Comparison of ENCODE assay signal across 8 mouse cellular contexts in genomic region chr4:133251214-133251613, GRCm38 (mm10). TPM values are rescaled to one million over a fixed set of nuclear protein-coding genes. Genes with fewer than 3 reads are reported as not detected.
DNase-seq lines count a peak whose midpoint lies in the region; ATAC-seq and TF ChIP-seq lines count a peak whose summit lies in the region.

No protein-coding gene starts in this region.

- peak overlapping the region; percentile 36 for H3K4me3 ChIP-seq in kidney, embryonic 14.5 days (ENCODE audit: low read length)
- H3K4me3 ChIP-seq in forebrain, embryonic 16.5 days (replicated peaks; ENCODE audit: low read length), result peak overlapping the region; percentile 38
- peak overlapping the region; percentile 44 for H3K4me3 ChIP-seq in limb, embryonic 12.5 days (replicated peaks)
- peak overlapping the region; percentile 25 for H3K4me3 ChIP-seq in stomach, embryonic 14.5 days (ENCODE audit: low read depth, low read length)
- H3K4me3 ChIP-seq in lung, adult 2 months (replicated peaks; ENCODE audit: extremely low read depth, low read depth, low read length), result no peak overlapping the region

- no peak for TF ChIP-seq POLR2A in lung, adult 2 months (IDR thresholded peaks at IDR 0.05; ENCODE audit: borderline replicate concordance, extremely low read depth, low read depth, low read length)

- H3K9ac ChIP-seq in kidney, embryonic 14.5 days (ENCODE audit: low read depth, low read length), result 0 out of 2 replicates have a peak overlapping the region, but pooled peaks have one; percentile 18
- peak overlapping the region; percentile 51 for H3K9ac ChIP-seq in forebrain, embryonic 16.5 days (replicated peaks; ENCODE audit: low read depth, low read length)
- peak overlapping the region; percentile 60 for H3K9ac ChIP-seq in limb, embryonic 12.5 days (replicated peaks)
- H3K9ac ChIP-seq in stomach, embryonic 14.5 days (replicated peaks; ENCODE audit: low read depth, low read length), result no peak overlapping the region; the same call in 1 of the 2 replicates

- H3K9me3 ChIP-seq in kidney, embryonic 14.5 days (ENCODE audit: control insufficient read depth, low read length), result no peaks in the 10 kb centered on the region
- no peaks in the 10 kb centered on the region for H3K9me3 ChIP-seq in forebrain, embryonic 16.5 days (ENCODE audit: control insufficient read depth, low read length)
- H3K9me3 ChIP-seq in limb, embryonic 12.5 days, result no peaks in the 10 kb centered on the region
- H3K9me3 ChIP-seq in stomach, embryonic 14.5 days (ENCODE audit: control insufficient read depth, low read depth, low read length), result no peaks in the 10 kb centered on the region

- TF ChIP-seq CTCF in lung, adult 2 months (IDR thresholded peaks at IDR 0.05; ENCODE audit: insufficient read depth, low read length), result no peak

- no peak for DNase-seq in kidney, adult 11 months
- peak; percentile 46 for DNase-seq in embryo, embryonic 10.5 days (ENCODE audit: low spot score)
- DNase-seq in adipocyte (ENCODE audit: low spot score), result no peak
- no peak for DNase-seq in lung, adult 2 months

- no peak overlapping the region for H3K27ac ChIP-seq in kidney, embryonic 14.5 days (ENCODE audit: low read depth, low read length)
- H3K27ac ChIP-seq in forebrain, embryonic 16.5 days (ENCODE audit: low read length), result no peak overlapping the region
- H3K27ac ChIP-seq in limb, embryonic 12.5 days, result no peak overlapping the region
- no peak overlapping the region for H3K27ac ChIP-seq in stomach, embryonic 14.5 days (ENCODE audit: low read length)

- peaks cover 55% of the 10 kb centered on the region for H3K27me3 ChIP-seq in kidney, embryonic 14.5 days (ENCODE audit: control insufficient read depth, insufficient read depth, low read length)
- H3K27me3 ChIP-seq in forebrain, embryonic 16.5 days (replicated peaks; ENCODE audit: control insufficient read depth, insufficient read depth, low read length), result peaks cover 39% of the 10 kb centered on the region
- H3K27me3 ChIP-seq in limb, embryonic 12.5 days, result peaks cover 95% of the 10 kb centered on the region
- H3K27me3 ChIP-seq in stomach, embryonic 14.5 days (ENCODE audit: control insufficient read depth, insufficient read depth, low read length), result peaks cover 22% of the 10 kb centered on the region

- peak overlapping the region; percentile 74 for H3K4me2 ChIP-seq in kidney, embryonic 14.5 days (replicated peaks; ENCODE audit: low read depth, low read length)
- H3K4me2 ChIP-seq in forebrain, embryonic 16.5 days (ENCODE audit: low read length), result peak overlapping the region; percentile 64
- peak overlapping the region; percentile 69 for H3K4me2 ChIP-seq in limb, embryonic 12.5 days
- peak overlapping the region; percentile 35 for H3K4me2 ChIP-seq in stomach, embryonic 14.5 days (replicated peaks; ENCODE audit: low read depth, low read length)

- H3K36me3 ChIP-seq in kidney, embryonic 14.5 days (ENCODE audit: control insufficient read depth, insufficient read depth, low read length), result no peaks in the 10 kb centered on the region
- H3K36me3 ChIP-seq in forebrain, embryonic 16.5 days (ENCODE audit: control insufficient read depth, insufficient read depth), result no peaks in the 10 kb centered on the region
- no peaks in the 10 kb centered on the region for H3K36me3 ChIP-seq in limb, embryonic 12.5 days
- H3K36me3 ChIP-seq in stomach, embryonic 14.5 days (ENCODE audit: control insufficient read depth, insufficient read depth, low read length), result no peaks in the 10 kb centered on the region

- ATAC-seq in kidney, embryonic 14.5 days (ENCODE audit: low FRiP score, low TSS enrichment), result no peak
- no peak for ATAC-seq in forebrain, embryonic 16.5 days
- ATAC-seq in limb, embryonic 12.5 days (ENCODE audit: insufficient number of reproducible peaks, insufficient read depth, low FRiP score, low TSS enrichment, low read depth), result no peak
- peak; percentile 15; the same call in 1 of the 2 replicates for ATAC-seq in stomach, embryonic 14.5 days (ENCODE audit: insufficient number of reproducible peaks, insufficient read depth, low FRiP score, low read depth)

- peaks cover 23% of the 10 kb centered on the region for H3K4me1 ChIP-seq in kidney, embryonic 14.5 days (ENCODE audit: control insufficient read depth, insufficient read depth, low read length)
- H3K4me1 ChIP-seq in forebrain, embryonic 16.5 days (replicated peaks; ENCODE audit: control insufficient read depth, insufficient read depth, low read length), result peaks cover 12% of the 10 kb centered on the region
- H3K4me1 ChIP-seq in limb, embryonic 12.5 days (replicated peaks), result peaks cover 14% of the 10 kb centered on the region
- peaks cover 11% of the 10 kb centered on the region; the same call in 1 of the 2 replicates for H3K4me1 ChIP-seq in stomach, embryonic 14.5 days (ENCODE audit: control insufficient read depth, insufficient read depth, low read length)
- peaks cover 5% of the 10 kb centered on the region; the same call in 1 of the 2 replicates for H3K4me1 ChIP-seq in lung, adult 2 months (ENCODE audit: control insufficient read depth, insufficient read depth, low read length)

- under 1% methylated on average over 31 of the region's 31 CpGs for WGBS in kidney, embryonic 14.5 days
- WGBS in forebrain, embryonic 16.5 days, result 1% methylated on average over 31 of the region's 31 CpGs
- whole genome bisulfite sequencing in limb, embryonic 12.5 days, result 2% methylated on average over 31 of the region's 31 CpGs
- WGBS in stomach, embryonic 14.5 days, result 3% methylated on average over 31 of the region's 31 CpGs
- 48% methylated on average over 31 of the region's 31 CpGs for WGBS in lung, adult 2 months

RNA-seq across cellular contexts. Expression of gene Map3k6, which starts 10.6 kb away (rescaled TPM):
- 2.8 and 4.1 TPM in 2 replicates for polyA plus RNA-seq in kidney, embryonic 14.5 days (2014; fragmentation: Nextera tagmentation; extraction: Ambion mirVana)
- 2.1 and 2.3 TPM in 2 replicates for polyA plus RNA-seq in forebrain, embryonic 16.5 days (2015; fragmentation: Nextera tagmentation; extraction: Ambion mirVana)
- polyA plus RNA-seq in limb, embryonic 12.5 days (2016; fragmentation: Nextera tagmentation; extraction: Ambion mirVana), result 2.3 and 2.9 TPM in 2 replicates
- 3.1 and 3.4 TPM in 2 replicates for polyA plus RNA-seq in stomach, embryonic 14.5 days (2014; fragmentation: Nextera tagmentation; extraction: Ambion mirVana)
- polyA plus RNA-seq in lung, adult 2 months (2012; rRNA removed), result 27.9 and 38.2 TPM in 2 replicates

RNA-seq across cellular contexts. Expression of gene Sytl1, which starts 11.7 kb away (rescaled TPM):
- polyA plus RNA-seq in kidney, embryonic 14.5 days (2014; fragmentation: Nextera tagmentation; extraction: Ambion mirVana), result 0.70 and 1.1 TPM in 2 replicates
- polyA plus RNA-seq in forebrain, embryonic 16.5 days (2015; fragmentation: Nextera tagmentation; extraction: Ambion mirVana), result 0.47 and 0.52 TPM in 2 replicates
- polyA plus RNA-seq in limb, embryonic 12.5 days (2016; fragmentation: Nextera tagmentation; extraction: Ambion mirVana), result 3.8 and 4.1 TPM in 2 replicates
- polyA plus RNA-seq in stomach, embryonic 14.5 days (2014; fragmentation: Nextera tagmentation; extraction: Ambion mirVana), result 9.3 and 10.3 TPM in 2 replicates
- polyA plus RNA-seq in lung, adult 2 months (2012; rRNA removed), result 7.4 and 23.0 TPM in 2 replicates

RNA-seq across cellular contexts. Expression of gene Tmem222, which starts 26.4 kb away (rescaled TPM):
- 74.9 and 87.9 TPM in 2 replicates for polyA plus RNA-seq in kidney, embryonic 14.5 days (2014; fragmentation: Nextera tagmentation; extraction: Ambion mirVana)
- 112 and 124 TPM in 2 replicates for polyA plus RNA-seq in forebrain, embryonic 16.5 days (2015; fragmentation: Nextera tagmentation; extraction: Ambion mirVana)
- 81.4 and 85.3 TPM in 2 replicates for polyA plus RNA-seq in limb, embryonic 12.5 days (2016; fragmentation: Nextera tagmentation; extraction: Ambion mirVana)
- 88.1 and 88.6 TPM in 2 replicates for polyA plus RNA-seq in stomach, embryonic 14.5 days (2014; fragmentation: Nextera tagmentation; extraction: Ambion mirVana)
- 58.1 and 71.6 TPM in 2 replicates for polyA plus RNA-seq in lung, adult 2 months (2012; rRNA removed)

RNA-seq across cellular contexts. Expression of gene Gpr3, which starts 38.9 kb away (rescaled TPM):
- 0.53 TPM in 1 of 2 replicates, not detected in the other for polyA plus RNA-seq in kidney, embryonic 14.5 days (2014; fragmentation: Nextera tagmentation; extraction: Ambion mirVana)
- polyA plus RNA-seq in forebrain, embryonic 16.5 days (2015; fragmentation: Nextera tagmentation; extraction: Ambion mirVana), result 0.57 and 1.4 TPM in 2 replicates
- 0.24 and 0.58 TPM in 2 replicates for polyA plus RNA-seq in limb, embryonic 12.5 days (2016; fragmentation: Nextera tagmentation; extraction: Ambion mirVana)
- not detected in 2 replicates for polyA plus RNA-seq in stomach, embryonic 14.5 days (2014; fragmentation: Nextera tagmentation; extraction: Ambion mirVana)
- 0.18 and 0.60 TPM in 2 replicates for polyA plus RNA-seq in lung, adult 2 months (2012; rRNA removed)

RNA-seq across cellular contexts. Expression of gene Cd164l2, which starts 39.3 kb away (rescaled TPM):
- polyA plus RNA-seq in kidney, embryonic 14.5 days (2014; fragmentation: Nextera tagmentation; extraction: Ambion mirVana), result 6.9 and 7.6 TPM in 2 replicates
- polyA plus RNA-seq in forebrain, embryonic 16.5 days (2015; fragmentation: Nextera tagmentation; extraction: Ambion mirVana), result 0.88 and 1.1 TPM in 2 replicates
- polyA plus RNA-seq in limb, embryonic 12.5 days (2016; fragmentation: Nextera tagmentation; extraction: Ambion mirVana), result 3.2 and 4.6 TPM in 2 replicates
- polyA plus RNA-seq in stomach, embryonic 14.5 days (2014; fragmentation: Nextera tagmentation; extraction: Ambion mirVana), result 8.7 and 11.6 TPM in 2 replicates
- 2.8 and 4.3 TPM in 2 replicates for polyA plus RNA-seq in lung, adult 2 months (2012; rRNA removed)
